Mouse (Mus musculus): ENCODE measurements at regions not wholly inside any gene's neighbourhood (a gene's known extent, or its start where the extent isn't known, plus 50 kb on each side); places are given as distances from the start of the nearest gene placed in this dataset.

DNA sequence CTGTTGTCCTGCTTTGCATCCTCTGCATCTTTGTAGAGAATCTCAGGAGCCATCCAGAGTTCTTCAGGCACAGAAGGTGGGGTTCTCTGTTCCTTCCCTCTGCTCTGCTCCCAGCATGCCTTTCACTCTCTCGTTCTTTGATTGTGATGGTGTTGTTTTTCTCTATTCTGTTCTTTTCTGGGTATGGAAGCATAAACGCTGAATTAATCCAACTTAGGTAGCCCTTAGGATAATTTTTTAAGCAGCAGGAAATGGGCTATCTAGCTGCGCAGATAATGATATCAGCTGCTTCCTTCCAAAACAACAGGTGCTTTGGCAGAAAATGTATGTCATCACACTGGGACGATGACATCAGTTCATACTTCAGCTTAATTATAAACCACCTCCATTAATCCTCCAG, 395.8 kb upstream of the Plscr5 start:
- TF ChIP-seq CTCF (IDR thresholded peaks at IDR 0.05) (no peak), EP300 (IDR thresholded peaks at IDR 0.05) (no peak)

Measured in lung, postnatal 0 days (tissue).